Mouse (Mus musculus) thymus, postnatal 36 days (tissue): Measurements from ENCODE around the gene Sap25.

Experiments used
- DNase-seq, 2 experiments: peaks; one replicate each; pipeline ENCODE4 v3.0.0; 2022; ENCODE audit warnings: mixed read lengths in 2 of 2

Sap25 gene

GRCm38 (mm10) chr5:137628498-137629305 lies 12.4 kb upstream of the Sap25 start, which contains the start of the genes Fbxo24, Lrch4 and Gm20605:
Fbxo24 (minus strand) TSS chr5:137629002.
Lrch4 (plus strand) TSS chr5:137629121.
Gm20605 (plus strand) TSS chr5:137629175.
- peak; percentile 99 to 100 for DNase-seq

DNA sequence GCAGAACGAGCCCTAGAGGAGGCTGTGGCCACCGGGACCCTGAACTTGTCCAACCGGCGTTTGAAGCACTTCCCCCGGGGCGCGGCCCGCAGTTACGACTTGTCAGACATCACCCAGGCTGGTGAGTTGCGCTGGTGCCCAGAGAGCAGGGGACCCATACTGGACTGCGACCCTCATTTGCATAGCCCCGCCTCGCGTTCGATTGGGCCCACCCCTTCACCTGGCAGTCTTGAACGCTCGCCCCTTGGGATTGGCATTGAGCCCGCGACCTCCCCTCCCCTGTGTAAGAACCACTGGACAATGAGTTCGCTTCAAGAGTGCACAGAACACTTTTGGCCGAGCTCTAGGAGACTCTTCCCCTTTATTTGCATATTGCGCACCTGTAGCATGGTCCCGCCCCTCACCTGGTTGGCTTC lies 11.8 kb upstream of the Sap25 start:
- DNase-seq, result no peak

GRCm38 (mm10) chr5:137629906-137630545 lies 11.1 kb upstream of the Sap25 start:
- DNase-seq, result peak; percentile 57 to 71

GRCm38 (mm10) chr5:137630602-137631001 lies 10.5 kb upstream of the Sap25 start:
- DNase-seq, result peak in 1 of 2 experiments; percentile 49

DNA sequence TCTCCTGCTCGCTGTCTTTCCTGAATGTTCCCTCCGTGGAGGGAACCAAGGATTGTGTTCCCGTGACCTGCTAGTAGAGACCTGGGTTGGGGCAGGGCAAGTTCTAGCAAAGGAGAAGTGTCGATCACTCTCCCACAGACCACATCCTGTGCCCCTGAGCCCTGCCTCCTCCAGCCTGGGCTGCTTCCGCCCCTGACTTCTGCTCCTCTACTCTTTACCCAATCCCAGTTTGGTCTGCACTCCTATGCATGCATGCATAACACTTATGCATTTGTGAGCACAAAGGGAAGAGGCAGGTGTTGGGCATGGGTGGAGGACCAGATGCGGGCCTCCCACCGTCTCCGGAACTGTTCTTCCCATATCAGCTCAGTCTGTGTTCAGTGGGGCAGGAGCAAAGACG lies 10.0 kb upstream of the Sap25 start:
- DNase-seq, result peak; percentile 85 to 92

- no peak for DNase-seq
Measured at GRCm38 (mm10) chr5:137631591-137631990, 9.5 kb upstream of the Sap25 start.

DNA sequence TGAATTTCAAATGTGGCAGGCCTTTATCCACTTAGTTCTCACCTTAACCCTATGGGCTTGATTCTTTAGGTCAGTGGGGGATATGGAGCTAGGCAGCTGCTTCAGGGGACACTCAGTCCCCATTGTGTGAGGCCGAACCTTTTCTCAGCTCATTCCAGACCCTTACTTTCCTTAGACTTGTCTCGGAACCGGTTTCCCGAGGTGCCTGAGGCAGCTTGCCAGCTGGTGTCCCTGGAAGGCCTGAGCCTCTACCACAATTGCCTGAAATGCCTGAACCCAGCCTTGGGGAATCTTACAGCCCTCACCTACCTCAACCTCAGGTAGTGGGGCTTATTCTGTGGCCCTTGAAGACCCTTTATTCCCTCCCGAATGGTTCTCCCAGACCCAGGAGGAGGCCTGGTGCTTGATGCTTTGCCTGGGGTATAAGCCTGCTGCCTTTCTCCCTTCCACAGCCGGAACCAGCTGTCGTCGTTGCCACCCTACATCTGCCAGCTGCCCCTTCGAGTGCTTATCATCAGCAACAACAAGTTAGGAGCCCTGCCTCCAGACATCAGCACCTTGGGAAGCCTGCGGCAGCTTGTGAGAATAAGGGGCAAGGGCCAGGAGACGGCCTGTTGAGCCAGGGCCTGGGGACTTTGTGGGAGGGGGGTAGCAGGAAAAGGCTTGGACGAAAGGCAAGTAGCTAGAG lies 7.6 kb upstream of the Sap25 start:
- no peak for DNase-seq

DNA sequence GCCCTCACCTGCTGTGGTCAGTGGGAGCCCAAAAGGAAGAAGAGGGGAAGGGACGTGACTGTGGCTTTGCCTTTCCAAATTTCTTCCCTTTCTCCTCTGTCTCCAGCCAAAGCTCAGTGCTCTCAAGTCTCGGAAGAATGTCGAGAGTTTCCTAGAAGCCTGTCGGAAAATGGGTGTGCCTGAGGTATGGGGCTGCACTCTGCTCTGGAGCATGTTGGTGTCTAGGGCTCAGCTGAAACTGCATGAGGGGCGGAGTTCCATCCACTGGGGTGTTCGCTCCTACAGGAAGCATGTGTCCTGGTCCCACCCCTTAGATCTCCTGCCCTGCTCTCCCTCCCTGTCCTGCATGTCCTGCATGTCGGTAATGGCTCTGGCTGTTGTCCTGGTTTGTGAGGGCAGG lies 1.7 kb upstream of the Sap25 start:
- DNase-seq, result no peak

DNA sequence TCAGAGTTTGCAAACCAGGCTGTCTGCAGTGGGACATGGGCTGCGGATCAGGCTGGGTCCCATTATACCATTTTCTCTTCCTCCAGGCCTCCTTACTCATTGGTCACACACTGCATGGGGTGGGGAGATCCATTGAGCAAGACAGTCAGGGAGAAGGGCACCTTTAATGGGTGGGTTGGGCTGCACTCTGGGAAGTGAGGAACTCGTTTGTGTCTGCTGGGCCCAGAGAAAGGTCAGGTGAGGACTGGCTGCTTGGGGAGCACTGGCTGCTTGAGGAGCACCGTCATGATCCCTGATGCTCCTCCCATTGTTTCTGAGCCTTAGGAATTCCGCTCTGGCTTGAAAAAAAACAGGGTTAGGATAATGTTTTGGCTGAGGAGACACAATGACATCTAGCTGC lies 1.8 kb downstream of the Sap25 start:
- DNase-seq, result no peak

DNA sequence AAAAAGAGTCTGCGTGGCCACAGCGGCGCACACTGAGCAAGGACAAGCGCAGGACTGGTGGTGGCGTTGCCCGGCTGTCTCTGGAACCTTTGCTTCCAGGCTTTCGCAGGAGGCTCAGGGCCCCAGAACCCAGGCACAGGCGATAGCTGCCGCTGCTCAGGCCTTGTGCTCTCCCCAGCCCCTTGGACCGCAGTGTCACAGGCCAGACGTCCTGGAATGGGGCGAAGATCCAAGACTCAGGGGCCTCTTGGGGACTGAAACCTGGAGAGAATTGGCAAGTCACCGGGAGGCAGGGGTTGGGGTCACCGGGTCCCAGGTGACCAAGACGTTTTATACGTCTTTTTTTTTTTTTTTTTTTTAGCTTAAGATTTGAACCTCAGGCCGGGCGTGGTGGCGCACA lies 3.4 kb downstream of the Sap25 start:
- no peak for DNase-seq

- DNase-seq, result peak in 1 of 2 experiments; percentile 35
Measured at GRCm38 (mm10) chr5:137645091-137645651, 4.0 kb downstream of the Sap25 start.

GRCm38 (mm10) chr5:137645652-137646091 lies 4.5 kb downstream of the Sap25 start, which contains the start of gene Irs3:
Irs3 (minus strand) TSS chr5:137645714.
- DNase-seq, result no peak

- DNase-seq, result no peak
Measured at GRCm38 (mm10) chr5:137647827-137648601, 6.9 kb downstream of the Sap25 start.

DNA sequence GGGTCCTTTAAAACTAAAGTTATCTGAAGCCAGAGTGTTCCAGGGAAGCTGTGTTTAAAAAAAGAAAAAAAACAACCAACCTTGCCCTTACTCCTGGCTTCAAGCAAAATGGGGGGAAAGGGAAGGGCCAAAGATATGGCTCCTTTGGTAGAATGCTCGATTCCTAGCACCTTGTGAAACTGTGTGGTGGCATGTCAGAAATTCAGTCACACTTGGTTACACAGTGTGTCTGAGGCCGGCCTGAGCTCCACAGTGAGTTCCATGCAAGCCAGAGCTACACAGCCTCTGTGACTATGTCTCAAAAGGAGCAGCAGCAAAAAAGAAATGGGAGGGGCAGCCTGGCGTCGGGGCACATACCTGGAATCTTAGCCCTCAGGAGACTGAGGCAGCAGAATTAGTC lies 8.1 kb downstream of the Sap25 start:
- DNase-seq, result no peak

DNA sequence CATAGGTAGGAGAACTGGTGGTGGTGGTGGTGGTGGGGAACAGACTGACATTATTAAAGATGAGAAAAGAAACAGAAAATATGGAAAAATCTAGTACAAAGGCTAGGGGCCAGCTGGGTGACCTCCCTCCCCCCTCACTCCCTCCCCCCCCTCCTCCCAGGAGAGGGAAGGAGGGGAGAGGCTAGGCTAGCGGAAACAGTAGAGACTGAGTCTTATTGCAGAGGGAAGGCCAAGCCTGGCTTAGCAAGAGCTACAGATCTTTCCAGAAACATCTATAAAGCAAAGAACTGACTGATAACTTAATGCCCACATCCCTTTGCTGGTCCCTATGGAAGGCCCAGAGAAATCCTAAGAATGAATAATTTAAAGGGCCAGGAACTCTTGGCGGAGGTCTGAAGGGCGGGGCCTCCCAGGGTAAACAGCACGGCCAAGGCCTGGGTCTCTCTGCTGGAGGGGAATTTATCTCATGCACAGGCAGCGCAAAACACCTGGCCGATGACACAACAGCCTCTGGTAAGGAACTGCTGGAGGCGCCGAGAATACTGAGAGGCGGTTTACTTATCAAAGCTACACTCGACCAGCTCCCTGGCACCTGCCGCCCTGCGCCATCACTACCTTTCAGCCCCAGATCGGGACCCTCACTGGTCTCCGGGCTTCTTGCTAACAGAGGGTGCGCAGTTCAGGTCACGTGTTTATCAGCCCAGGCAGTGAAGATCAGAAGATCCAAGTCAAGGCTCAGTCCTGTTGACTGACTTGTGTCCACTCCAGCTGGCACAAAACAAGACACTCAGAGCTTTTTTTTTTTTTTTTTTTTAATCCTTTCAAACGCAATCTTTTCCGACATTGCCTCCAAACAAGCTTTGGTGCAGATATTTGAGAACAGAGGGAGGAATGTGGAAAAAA lies 8.8 kb downstream of the Sap25 start:
- no peak for DNase-seq

GRCm38 (mm10) chr5:137652474-137652873 lies 11.3 kb downstream of the Sap25 start:
- DNase-seq, result peak; percentile 62 to 63

- DNase-seq, result no peak
Measured at GRCm38 (mm10) chr5:137653366-137653765, 12.2 kb downstream of the Sap25 start.

- no peak for DNase-seq
Measured at GRCm38 (mm10) chr5:137654746-137655145, 13.6 kb downstream of the Sap25 start.

- peak in 1 of 2 experiments; percentile 43 for DNase-seq
Measured at GRCm38 (mm10) chr5:137656977-137657376, 15.8 kb downstream of the Sap25 start.

GRCm38 (mm10) chr5:137660064-137660688 lies 19.0 kb downstream of the Sap25 start:
- no peak for DNase-seq

DNA sequence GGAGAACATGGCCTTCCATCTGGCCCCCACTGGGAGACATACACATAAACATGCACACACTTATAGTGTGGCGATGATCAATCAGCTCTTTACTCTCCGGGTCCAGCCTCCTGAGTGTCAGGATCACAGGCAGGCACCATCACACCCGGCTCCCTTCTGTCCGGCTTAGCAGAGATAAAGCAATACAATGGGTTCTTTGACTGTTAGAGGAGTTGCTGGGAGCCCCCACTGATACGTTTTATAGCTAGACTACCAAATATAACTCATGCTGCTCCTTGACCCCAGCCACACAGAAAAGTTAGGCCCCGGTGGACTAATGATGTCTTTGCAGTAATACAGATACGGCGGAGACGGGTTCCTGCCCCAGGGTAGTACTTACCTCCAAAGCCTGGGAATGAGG lies 21.9 kb downstream of the Sap25 start:
- DNase-seq, result no peak
